Mouse (Mus musculus): ENCODE results near the gene Brpf3.
"Not testable (repeated sequence)": the region's sequence is repeated elsewhere in the genome, so short reads cannot be mapped to it uniquely, and the experiment has no call there.

Gene Brpf3

DNA sequence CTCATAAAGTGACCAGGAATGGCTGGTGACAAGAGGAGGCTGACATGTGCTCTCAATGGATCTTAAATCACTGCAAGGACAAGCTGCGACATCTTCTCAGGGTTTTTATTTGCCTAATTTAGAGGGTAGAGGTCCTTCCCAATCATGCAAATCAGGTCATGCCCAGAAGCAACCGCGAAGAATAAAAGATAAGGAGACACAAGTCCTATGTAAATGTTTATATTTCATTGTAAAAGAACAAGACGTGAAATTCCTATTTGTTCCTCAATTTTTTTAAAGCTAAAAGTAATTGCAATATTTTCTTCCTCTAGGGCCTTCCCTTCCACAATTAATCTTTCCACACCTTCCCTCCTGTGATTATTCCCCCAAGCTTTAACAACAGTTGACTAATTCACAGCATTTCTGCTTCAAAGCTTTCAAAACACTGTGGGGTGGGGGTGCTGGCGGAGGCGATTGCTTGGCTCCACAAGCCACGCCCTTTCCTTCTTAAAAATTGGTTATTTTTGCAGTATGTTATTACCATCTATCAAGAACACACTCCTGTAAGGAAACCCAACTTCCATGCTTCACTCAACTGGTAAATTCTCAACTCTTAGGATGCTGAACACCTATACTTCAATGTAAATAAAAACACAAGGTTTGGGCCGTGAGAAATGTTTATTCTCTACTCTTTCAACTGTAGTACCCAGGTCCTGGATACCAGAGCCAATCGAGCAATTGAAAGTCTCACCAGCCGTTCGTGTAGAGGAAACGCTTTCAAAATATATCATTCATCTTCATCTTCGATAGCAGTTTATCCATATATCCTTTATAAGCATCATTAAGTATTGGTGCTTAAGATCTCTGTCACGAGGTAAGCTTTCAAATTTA, 1.4 kb upstream of the Brpf3 start:
- DNase-seq (ENCODE audit: low read depth, low spot score) = no peak

DNA sequence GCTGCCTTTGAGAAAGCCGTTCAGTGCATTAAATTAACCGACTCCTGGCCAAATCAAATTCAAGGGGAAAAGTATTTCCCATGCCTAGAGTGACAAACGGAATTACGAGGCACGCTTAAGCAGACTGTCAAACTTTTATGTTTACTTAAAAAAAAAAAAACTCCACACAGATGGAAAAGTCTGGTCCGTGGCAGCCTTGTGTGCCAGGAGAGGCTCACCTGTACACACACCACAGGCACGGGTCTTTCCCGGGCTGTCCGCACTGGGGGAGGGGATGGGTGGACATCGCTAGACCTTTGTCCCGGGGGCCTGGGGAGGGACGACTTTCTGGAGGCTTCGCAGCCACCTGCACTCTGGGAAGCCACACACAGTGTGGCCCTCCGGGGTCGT, 614 bp upstream of the Brpf3 start:
- peak; percentile 24 for DNase-seq (ENCODE audit: low read depth, low spot score)

DNA sequence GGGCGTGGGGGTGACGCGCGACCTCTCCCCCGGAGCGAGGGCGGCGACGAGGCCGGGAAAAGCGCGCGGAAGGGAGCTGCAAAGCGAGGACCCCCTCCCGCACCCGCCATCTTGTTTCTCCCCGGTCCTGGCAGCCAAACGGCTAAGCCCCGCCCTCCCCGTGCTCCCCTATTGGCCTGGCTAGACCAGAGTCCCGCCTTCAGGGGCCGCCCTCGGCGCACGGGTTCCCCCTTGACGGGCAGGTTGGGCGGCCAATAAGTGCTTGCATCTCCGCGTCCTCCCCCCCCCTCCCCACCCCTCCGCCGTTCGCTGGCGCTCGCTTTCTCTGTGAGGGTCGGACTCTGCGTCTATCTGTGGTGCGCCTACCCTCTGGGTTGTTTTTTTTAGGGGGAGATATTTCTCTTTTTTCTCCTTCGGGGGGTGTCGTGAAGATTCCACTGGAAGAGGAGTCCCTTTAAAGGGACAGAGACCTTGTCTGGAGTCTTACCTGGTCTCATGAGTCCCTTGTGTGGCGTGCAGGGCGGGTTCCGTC, 650 bp downstream of the Brpf3 start:
- DNase-seq (ENCODE audit: low read depth, low spot score) = peak; percentile 99

DNA sequence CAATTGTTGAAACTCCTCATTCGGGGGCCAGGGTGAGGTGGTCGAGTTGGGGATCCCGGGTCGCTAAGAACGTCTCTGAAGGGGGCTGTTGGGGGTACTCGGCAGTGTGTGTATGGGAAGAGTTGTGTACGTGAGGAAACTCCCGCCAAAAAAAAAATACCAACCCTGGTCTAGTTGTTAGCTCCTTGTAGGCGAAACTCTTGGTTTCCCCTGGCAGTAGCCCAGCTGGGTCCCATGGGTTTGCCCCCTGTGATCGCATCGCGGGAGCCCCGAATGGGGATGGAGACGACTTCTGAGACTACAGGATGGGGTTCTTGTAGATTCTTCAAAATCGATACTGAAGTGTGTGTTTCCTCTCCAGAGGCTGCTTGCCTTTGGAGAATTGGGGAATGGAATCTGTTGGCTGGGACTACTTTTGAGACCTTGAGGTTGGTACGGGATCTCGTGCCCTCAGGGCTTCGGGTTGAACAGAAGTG, 1.2 kb downstream of the Brpf3 start:
- peak; percentile 28 for DNase-seq (ENCODE audit: low read depth, low spot score)

DNA sequence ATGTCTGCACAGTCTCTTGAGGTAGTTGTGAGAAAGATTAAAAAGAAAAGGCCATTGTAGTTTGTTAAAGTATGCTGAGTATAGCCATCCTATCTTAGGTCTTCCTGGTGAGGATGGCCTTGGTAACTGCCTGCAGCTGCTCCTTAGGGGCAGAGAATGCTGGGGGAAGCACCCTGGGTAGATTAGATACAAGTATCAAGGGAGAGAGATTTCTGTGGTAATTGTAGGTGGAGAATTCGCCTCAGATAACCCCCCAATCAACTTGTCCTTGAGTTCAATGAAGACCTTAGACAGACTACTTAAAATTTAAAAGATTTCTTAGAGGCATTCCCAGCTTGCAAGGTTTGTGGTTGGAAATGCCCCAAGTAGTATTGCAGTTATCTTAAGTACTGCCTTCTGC, 2.4 kb downstream of the Brpf3 start:
- DNase-seq (ENCODE audit: low read depth, low spot score) = no peak

DNA sequence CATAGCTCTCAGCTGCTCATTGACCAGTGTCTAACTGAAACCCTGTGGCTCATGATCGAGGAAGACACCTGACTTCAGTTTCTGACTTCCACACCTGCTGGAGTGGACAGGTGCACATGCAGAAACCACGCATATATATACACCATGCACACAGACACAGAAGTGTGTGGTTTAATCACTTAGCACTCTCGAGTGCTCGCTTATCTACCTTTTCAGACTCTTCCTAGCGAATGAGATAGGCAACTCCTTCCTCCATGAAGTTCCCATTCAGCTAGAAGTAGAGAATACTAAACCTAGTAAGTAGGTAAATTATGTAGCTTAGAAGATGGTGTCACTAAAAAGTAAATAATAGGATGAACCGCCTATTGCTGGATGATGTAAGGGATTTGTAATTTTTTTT, 4.1 kb downstream of the Brpf3 start:
- no peak for DNase-seq (ENCODE audit: low read depth, low spot score)

DNA sequence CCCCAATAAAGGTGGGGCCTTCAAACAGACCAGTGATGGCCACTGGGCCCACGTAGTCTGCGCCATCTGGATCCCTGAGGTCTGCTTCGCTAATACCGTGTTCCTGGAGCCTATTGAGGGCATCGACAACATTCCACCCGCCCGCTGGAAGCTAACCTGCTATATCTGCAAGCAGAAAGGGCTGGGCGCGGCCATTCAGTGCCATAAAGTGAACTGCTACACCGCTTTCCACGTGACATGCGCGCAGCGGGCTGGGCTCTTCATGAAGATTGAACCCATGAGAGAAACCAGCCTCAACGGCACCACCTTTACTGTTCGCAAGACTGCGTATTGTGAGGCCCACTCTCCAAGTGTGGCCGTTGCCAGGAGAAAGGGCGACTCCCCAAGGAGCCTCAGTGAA, 5.9 kb downstream of the Brpf3 start:
- DNase-seq (ENCODE audit: low read depth, low spot score) = no peak

DNA sequence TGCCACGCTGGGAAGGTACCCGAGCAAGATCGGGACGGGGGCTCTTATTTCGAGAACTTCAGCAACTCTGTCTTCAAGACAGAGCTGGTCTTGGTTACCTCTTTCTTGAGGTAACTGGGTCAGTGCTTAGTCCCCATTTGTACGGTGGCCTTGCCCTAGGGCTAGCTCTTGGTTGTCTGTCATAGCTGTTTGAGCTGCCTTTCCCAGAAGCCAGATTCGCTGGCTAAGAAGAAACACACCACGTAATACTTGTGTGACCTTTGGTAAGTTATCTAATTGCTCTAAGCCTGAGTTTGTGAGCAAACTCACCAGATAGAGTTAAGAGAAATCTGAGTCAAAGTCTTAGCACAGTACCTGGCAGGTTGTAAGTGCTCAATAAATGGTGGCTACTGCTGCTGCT, 7.8 kb downstream of the Brpf3 start:
- no peak for DNase-seq (ENCODE audit: low read depth, low spot score)

DNA sequence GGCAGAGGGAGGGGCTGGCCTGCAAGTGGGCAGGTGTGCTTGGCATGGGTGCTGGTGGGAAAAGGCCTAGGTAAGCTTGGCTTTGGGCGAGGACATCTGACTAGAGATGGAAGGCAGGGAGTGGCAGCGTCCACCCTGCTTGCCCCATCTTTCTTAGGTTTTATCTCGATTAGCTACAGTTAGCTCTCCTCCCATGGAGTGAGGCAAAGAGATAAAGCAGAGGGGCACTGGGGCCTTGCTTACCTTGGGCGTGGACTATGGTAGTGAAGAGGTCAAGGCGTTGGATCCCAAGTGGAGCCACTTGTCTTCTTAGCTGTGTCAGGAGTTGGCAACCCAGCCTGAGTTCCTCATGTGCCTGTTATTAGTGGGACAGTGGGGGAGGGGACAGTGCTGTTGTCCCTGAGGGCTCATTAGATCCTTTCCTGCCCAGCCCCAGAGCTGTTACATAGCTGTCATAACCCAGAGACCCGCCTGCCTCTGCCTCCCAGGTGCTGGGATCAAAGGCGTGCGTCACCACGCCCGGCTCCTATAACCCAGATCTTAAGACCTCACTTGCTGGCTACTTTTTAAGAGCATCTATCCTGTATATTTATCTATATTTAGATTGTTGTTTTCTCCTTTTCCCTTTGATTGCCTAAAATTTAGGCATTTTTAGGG, 8.4 kb downstream of the Brpf3 start:
- DNase-seq (ENCODE audit: low read depth, low spot score) = no peak

DNA sequence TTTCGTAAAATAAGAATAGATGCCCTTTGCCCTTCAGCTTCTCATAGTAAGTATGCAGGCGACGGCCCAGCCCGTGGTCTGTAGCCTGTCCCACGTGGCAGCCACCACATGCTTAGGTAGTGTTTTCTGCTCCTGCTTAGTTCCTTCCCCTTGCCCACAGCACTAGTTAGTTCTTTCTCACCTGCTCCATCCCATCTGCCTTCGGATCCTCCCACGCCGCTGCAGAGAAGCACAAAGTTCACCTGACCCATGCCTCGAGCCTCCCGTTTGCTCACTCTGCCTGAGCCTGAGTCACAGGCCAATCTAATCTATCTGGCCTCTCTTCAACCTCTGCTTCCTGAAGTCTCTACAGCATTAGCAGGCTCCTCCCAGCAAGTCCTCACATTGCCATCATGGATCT, 11.5 kb downstream of the Brpf3 start:
- no peak for DNase-seq (ENCODE audit: low read depth, low spot score)

DNA sequence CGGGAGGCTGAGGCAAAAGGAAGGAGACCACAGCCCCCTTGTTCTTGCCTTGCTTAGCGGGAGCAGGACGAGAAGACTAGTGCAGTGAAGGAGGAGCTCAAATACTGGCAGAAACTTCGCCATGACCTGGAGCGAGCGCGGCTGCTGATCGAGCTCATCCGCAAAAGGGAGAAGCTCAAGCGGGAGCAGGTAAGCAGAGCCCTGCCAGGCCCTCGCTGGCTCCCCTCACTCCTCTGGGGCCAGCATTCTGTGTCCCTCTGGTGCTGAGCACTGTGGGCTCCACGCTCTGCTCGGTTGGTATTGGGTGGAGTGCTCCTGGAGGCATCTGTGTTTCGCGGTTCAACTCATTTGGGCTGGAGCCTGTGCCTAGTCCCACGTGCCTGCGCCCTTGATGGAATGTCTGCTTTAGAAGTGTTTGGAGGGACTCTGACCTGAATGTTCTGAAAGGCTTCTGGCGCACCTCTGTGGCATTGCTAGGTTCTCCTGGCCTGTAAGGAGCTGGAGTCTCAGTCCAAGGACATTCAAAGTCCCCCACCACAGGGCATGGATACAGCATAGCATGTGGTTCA, 13.7 kb downstream of the Brpf3 start:
- no peak for DNase-seq (ENCODE audit: low read depth, low spot score)

DNA sequence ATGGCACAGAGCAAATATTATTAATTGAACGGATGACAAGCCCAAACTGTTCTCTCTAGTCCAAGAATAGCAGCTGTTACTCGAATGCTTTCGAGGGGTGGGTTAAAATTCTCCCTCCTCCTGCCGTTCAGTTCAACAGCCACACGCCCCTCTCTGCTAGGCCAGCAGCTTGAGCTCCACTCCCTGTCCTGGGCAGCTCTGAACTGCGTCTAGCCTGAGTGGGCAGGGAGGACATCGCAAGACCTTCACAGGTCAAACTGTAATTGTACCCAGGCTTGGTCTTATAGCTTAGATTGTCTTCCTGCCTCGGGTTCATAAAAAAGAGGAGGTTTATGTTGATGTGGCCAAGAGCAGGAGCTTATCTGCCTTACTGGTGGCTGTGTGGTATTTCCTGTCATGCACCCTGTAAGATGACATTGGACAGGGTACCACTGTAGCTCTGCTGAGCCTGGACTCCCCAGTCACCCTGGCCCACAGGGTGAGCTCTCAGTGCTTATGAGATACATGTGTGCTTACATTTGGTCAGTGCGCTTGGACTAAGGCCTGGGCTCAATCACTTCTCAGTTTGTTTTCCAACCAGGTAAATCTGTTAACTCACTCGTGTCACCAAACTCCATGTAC, 14.6 kb downstream of the Brpf3 start:
- DNase-seq (ENCODE audit: low read depth, low spot score) = no peak

DNA sequence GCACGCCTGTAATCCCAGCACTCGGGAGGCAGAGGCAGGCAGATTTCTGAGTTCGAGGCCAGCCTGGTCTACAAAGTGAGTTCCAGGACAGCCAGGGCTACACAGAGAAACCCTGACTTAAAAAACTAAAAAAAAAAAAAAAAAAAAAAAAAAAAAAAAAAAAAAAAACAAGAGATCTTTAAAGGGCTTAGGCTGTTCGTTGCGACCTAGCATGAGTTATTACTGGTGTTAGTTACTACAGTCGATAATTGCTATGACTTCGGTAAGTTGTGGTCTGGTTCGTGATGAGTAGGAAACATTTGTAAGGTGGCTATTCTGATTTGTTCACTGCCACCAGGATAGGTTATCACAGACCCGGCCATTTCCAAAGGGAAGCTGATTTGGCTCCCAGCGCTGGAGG, 15.4 kb downstream of the Brpf3 start:
- DNase-seq (ENCODE audit: low read depth, low spot score) = not testable (repeated sequence)

DNA sequence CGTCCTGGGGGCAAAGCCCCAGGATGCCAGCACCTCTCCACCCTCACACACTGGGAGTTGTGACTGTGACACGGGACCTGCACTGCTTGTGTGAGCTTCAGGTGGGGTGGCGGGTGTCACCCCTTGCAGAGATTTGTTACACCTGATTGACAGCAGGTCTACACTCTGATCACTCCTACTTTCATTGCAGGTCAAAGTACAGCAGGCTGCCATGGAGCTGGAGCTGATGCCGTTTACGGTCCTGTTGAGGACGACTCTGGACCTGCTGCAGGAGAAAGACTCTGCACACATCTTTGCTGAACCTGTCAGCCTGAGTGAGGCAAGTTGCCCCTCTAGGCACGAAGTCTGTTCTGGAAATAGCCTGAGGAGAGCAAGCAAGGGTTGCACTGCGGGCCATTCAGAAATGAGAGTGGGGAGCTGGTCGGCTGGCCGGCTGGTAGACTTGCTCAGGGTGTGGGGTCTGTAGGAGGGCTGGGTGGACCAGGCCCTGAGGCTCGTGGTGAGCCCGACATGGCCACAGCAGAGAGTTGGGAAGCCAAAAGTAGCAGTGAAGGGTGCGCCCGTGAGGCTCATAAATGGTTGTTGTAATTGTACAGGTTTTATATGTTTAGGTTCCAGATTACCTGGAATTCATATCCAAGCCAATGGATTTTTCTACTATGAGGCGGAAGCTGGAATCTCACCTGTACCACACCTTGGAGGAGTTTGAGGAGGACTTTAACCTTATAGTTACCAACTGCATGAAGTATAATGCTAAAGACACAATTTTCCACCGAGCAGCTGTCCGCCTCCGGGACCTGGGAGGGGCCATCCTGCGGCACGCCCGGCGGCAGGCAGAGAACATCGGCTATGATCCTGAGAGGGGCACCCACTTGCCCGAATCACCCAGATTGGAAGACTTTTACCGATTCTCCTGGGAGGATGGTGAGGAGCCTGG, 16.3 kb downstream of the Brpf3 start:
- DNase-seq (ENCODE audit: low read depth, low spot score) = no peak

DNA sequence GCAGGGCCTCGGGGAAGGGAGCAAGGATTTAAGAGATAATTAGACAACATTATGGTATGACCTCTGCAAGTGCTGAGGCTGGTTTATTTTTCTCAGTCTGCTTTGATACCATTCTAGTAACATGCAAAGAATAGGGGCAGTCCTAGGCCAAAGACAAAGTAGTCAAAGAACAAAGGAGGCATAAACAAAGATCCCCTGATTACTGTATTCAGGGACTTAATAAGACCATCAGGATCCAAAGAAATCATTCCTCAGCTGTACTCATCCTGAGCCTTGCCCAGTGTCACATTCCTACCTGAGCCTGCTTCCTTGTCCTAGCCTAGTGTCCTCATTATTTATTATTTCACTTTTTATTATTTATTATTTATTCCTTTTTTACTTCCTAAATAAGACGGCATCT, 19.3 kb downstream of the Brpf3 start:
- no peak for DNase-seq (ENCODE audit: low read depth, low spot score)

DNA sequence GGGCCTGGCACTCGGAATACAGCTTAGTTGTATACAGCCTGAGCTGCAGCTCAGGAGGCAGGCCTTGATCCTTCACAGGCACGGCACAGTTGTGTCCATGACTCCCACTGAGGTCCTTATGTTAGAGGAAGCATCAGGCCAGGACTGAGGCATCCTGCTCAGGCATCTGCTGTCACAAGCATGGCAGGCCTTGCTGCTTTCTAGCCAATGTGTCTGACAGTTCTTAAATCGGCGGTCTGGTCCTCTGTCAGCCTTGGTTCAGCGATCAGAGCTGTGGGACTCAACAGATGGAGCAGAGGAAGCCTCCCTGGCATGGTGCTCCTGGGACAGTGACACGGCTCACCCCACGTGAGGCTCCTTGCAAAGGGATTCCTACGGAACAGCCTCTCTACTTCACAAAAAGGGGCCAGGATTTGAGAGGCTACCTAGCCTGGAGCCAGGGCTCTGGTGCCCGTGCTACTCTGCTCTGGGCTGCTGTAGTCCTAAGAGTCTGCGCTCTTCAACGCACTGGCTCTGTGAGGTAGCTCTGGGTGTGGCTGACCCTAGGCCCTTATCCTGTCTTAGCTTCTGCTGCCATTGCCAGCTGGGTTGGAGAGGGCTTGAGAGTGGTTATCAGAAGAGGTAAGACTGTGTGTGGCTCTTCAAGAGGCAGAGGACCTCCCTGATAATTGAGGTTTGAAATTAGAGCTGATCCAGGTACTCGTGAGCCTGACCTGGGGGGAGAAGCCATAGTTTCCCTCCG, 22.3 kb downstream of the Brpf3 start:
- DNase-seq (ENCODE audit: low read depth, low spot score) = no peak

DNA sequence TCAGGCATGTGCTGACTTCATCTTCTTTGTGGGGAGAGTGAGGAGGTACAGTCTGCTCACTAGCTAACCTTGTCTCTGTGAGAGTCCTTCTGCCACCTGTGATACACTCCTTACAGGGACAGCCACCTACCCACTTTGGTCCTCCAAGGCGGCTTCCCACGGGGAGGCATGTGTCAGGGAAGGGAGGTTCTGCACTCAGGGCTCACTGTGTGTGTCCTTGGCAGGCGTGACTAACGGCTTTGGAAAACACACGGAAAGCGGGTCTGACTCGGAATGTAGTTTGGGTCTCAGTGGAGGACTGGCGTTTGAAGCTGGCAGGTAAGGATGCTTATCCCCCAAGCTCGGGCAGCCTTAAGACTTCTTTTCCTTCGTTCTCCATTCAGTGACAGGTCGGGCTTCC, 22.9 kb downstream of the Brpf3 start:
- no peak for DNase-seq (ENCODE audit: low read depth, low spot score)

DNA sequence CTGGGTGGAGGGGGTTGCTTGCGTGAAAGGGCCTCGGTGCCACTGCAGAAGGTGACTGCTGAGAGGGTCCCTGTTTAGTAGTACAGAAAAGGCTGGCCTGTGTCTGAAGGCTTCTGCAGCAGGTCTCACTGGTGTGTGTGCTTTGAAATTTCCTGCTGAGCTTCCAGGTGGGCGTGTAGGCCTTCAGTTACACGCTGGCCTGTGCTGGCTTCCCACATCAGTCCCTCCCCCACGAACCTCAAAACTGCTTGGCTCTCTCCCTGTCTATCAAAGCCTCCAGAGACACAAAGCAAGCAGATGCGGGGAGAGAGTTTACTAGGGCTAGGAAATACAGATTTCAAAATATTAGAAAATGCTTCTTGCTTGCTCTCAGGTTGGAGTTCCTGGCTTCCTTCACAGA, 24.0 kb downstream of the Brpf3 start:
- no peak for DNase-seq (ENCODE audit: low read depth, low spot score)

DNA sequence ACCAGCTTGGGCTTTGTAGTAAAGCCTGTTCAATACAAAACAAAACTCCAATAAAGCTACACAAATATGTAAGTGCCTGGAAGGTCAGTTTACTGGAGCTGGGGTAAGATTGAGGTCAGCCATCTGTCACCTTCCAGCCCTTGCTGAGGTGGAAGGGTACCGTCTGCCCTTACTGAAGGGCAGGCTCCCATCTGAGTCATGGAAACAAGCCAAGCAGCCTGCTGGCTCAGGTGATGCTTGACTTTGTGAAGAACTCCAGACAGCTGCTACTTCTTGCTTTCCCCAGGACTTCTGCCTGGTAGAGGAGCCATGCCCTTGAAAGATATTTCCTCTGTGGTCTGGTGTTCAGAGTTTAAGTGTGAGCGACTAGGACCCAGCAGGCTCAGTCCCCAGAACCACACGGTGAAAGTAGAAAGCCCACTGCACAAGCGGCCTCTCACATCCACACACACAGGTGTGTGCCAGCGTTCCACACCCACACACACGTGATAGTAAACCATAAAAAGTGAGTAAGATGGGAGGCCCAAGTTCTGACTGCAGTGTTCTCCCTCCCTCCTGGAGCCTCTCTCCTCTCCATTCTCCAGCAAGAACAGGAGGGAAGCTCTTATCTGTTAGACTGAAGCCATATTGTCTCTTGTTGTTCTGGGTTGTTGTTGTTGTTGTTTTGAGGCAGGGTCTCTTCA, 24.6 kb downstream of the Brpf3 start:
- DNase-seq (ENCODE audit: low read depth, low spot score) = no peak
